Mouse (Mus musculus): ENCODE measurements around the gene Chst11. TPM values are rescaled to one million over a fixed set of nuclear protein-coding genes. Genes with fewer than 3 reads are reported as not detected.
A peak's percentile ranks its signal among the peaks of the same experiment; 100 is the strongest.

Chst11 gene
- polyA plus RNA-seq, 1 experiment from 2014 or later, result 0.99 TPM

DNA sequence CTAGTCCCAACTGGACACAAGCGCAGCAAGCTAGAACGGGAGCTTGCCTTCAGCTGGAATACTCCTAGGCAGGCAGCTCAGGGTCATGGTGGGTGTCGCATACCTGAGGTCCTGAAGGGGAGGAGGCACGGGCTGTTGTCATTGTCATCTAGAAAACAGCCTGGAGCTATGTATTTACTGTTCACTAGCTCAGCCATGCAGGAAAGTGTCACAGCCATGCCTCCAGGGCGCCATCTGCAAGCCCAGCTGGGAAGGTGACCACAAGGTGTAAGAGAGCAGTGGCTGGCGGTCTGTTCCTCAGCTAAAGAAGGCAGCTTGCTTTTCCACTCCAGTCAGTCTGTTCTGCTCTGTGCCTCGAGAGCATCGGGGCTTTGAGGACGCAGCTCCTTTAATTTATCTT is 141.1 kb downstream of the Chst11 start:
- H3K4me3 ChIP-seq (replicated peaks), result no peak overlapping the region
- no peak for ATAC-seq
- 63% methylated on average over 9 of the region's 9 CpGs for WGBS
- H3K9ac ChIP-seq, result no peak overlapping the region
- no peak overlapping the region for H3K4me2 ChIP-seq (replicated peaks)
- no peaks in the 10 kb centered on the region for H3K27me3 ChIP-seq (replicated peaks)
- 0 out of 2 replicates have a peak, but pooled peaks cover 3% of the 10 kb centered on the region for H3K4me1 ChIP-seq (replicated peaks)
- H3K27ac ChIP-seq, result no peak overlapping the region
- H3K9me3 ChIP-seq, result no peaks in the 10 kb centered on the region
- no peaks in the 10 kb centered on the region for H3K36me3 ChIP-seq

DNA sequence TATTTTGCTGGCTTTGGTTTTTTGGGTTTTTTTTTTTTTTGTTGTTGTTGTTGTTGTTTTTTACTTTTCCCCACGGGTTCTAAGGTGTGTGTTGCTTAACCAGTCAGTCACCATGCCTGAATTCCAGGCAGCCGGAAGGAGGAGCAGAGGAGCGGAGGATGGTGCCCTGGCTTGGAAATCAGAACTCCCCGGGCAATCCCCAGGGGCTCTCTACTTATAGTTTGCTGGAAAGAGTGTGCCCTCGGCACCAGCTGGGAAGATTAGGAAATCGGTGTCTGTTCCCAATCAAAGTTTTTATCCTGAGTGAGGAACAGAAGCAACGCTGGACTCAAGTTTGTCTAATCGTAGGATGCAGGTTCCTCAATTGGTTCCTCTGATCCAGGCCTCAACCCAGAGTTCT is 143.1 kb downstream of the Chst11 start:
- H3K9me3 ChIP-seq, result no peaks in the 10 kb centered on the region
- H3K9ac ChIP-seq, result no peak overlapping the region
- H3K4me2 ChIP-seq (replicated peaks), result no peak overlapping the region
- no peaks in the 10 kb centered on the region for H3K27me3 ChIP-seq (replicated peaks)
- no peak for ATAC-seq
- 77% methylated on average over 8 of the region's 8 CpGs for WGBS
- H3K36me3 ChIP-seq, result no peaks in the 10 kb centered on the region
- no peak overlapping the region for H3K4me3 ChIP-seq (replicated peaks)
- no peak overlapping the region for H3K27ac ChIP-seq
- 0 out of 2 replicates have a peak, but pooled peaks cover 3% of the 10 kb centered on the region for H3K4me1 ChIP-seq (replicated peaks)

DNA sequence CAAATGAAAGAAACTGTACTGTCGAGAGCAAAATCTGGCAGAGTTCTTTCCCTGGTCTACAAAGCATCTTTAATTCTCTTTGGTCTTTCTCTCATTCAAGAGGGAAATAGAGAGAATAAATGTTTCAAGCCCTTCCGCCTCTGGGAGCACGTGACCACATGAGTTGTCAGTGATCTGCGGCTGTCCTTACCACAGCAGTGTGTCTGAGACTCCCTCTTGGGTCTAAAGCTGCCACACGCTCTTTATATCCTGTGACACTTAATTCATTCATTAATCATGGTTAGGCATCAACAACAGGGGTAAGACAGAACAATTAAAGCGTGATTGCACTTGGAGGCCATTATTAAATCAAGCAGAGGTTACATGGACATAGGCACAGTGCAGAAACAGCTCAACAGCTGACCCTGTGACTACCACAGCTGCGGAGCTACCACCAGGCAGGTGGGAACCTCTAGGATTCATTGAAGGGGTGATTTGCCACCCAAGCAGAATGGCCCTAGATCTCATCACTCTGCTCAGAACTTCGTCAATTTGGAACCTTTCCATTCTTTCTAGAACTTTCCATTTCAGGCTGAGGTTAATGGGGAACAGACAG is 144.4 kb downstream of the Chst11 start:
- 0 out of 2 replicates have a peak, but pooled peaks cover 7% of the 10 kb centered on the region for H3K4me1 ChIP-seq (replicated peaks)
- H3K4me2 ChIP-seq (replicated peaks), result no peak overlapping the region
- no peak overlapping the region for H3K4me3 ChIP-seq (replicated peaks)
- H3K36me3 ChIP-seq, result no peaks in the 10 kb centered on the region
- no peaks in the 10 kb centered on the region for H3K9me3 ChIP-seq
- H3K27me3 ChIP-seq (replicated peaks), result no peaks in the 10 kb centered on the region
- WGBS, result 77% methylated on average over 8 of the region's 8 CpGs
- H3K27ac ChIP-seq, result no peak overlapping the region
- ATAC-seq, result no peak
- no peak overlapping the region for H3K9ac ChIP-seq

GRCm38 (mm10) chr10:83130611-83131010 is 145.3 kb downstream of the Chst11 start:
- 0 out of 2 replicates have a peak, but pooled peaks have one; percentile 11 for ATAC-seq
- WGBS, result 59% methylated on average over 8 of the region's 8 CpGs

DNA sequence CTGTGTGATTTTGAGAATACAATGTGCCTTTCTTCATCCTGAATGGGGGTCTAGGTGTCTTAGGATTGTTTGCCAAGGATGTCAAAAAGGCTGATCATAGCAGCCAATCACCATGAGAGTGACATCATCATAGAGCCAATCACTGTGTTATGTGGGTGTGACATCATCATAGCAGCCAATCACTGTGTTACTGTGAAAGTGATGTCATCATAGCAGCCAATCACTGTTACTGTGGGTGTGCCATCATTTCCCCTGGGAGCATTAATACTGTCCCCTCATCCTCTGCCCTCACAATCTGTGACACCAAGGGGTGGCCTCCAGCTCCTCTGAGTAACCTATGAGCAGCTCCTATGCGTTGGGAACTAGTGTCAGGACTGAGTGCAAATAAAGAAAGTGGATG is 146.6 kb downstream of the Chst11 start:
- H3K4me1 ChIP-seq (replicated peaks), result 0 out of 2 replicates have a peak, but pooled peaks cover 9% of the 10 kb centered on the region
- no peak overlapping the region for H3K4me3 ChIP-seq (replicated peaks)
- H3K36me3 ChIP-seq, result no peaks in the 10 kb centered on the region
- WGBS, result 82% methylated on average over 1 of the region's 1 CpGs
- no peak overlapping the region for H3K9ac ChIP-seq
- no peak overlapping the region for H3K27ac ChIP-seq
- H3K27me3 ChIP-seq (replicated peaks), result no peaks in the 10 kb centered on the region
- H3K9me3 ChIP-seq, result no peaks in the 10 kb centered on the region
- ATAC-seq, result no peak
- no peak overlapping the region for H3K4me2 ChIP-seq (replicated peaks)

More at GRCm38 (mm10) chr10:83130611-83131010, 145.3 kb downstream of the Chst11 start:
- Histone ChIP-seq H3K4me3 (replicated peaks) (no peak overlapping the region), H3K27ac (no peak overlapping the region), H3K9ac (no peak overlapping the region), H3K9me3 (no peaks in the 10 kb centered on the region), H3K36me3 (no peaks in the 10 kb centered on the region), H3K4me1 (replicated peaks) (0 out of 2 replicates have a peak, but pooled peaks cover 9% of the 10 kb centered on the region), H3K27me3 (replicated peaks) (no peaks in the 10 kb centered on the region), H3K4me2 (replicated peaks) (no peak overlapping the region)

GRCm38 (mm10) chr10:83133866-83134570 is 148.7 kb downstream of the Chst11 start:
- no peak overlapping the region for H3K4me3 ChIP-seq (replicated peaks)
- H3K9me3 ChIP-seq, result no peaks in the 10 kb centered on the region
- WGBS, result 67% methylated on average over 16 of the region's 16 CpGs
- no peaks in the 10 kb centered on the region for H3K36me3 ChIP-seq
- H3K27me3 ChIP-seq (replicated peaks), result no peaks in the 10 kb centered on the region
- H3K4me1 ChIP-seq (replicated peaks), result 0 out of 2 replicates have a peak, but pooled peaks cover 9% of the 10 kb centered on the region
- H3K4me2 ChIP-seq (replicated peaks), result no peak overlapping the region
- no peak overlapping the region for H3K9ac ChIP-seq
- no peak overlapping the region for H3K27ac ChIP-seq
- no peak for ATAC-seq

DNA sequence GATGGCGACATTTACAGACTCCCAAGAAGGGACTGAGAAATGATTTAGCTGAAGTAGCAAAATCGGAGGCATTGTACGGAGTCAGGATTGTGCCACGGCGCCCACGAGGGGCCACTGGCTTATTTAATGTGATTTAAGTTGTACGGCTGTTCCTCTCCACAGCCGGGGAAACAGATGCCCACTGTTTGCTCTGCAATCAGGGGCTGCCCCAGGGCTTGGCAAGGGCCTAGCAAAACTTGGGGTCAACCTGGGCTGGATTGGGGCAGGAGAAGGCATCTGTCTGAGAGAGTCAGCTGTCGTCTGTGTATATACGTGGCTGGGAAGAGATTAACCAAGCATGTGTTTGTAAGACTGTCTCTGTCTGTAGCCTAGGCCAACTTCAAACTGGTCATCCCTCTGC is 149.6 kb downstream of the Chst11 start:
- Histone ChIP-seq H3K36me3 (no peaks in the 10 kb centered on the region), H3K9ac (no peak overlapping the region), H3K27ac (no peak overlapping the region), H3K9me3 (no peaks in the 10 kb centered on the region), H3K4me1 (replicated peaks) (0 out of 2 replicates have a peak, but pooled peaks cover 9% of the 10 kb centered on the region), H3K4me2 (replicated peaks) (no peak overlapping the region), H3K27me3 (replicated peaks) (no peaks in the 10 kb centered on the region), H3K4me3 (replicated peaks) (no peak overlapping the region)
- WGBS, result 28% methylated on average over 10 of the region's 10 CpGs
- 0 out of 2 replicates have a peak, but pooled peaks have one; percentile 27 for ATAC-seq

DNA sequence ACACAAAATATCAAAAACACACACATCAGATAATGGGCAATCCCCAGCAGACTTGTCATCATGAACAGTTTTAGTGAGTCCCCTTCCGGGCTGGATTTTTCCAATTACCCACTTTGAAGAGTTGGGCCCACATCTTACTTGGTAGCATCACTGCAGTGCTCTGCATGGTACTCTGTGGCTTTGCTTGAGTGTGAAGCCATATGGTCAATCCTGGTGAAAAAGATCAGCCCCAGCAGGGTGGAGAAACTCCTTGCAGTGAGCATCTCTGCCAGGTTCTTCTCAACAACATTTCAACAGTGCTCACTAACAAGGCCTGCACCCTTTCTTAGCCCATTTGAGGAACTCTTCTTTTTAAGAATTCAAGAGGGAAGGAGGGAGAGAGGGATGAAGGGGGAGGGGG is 150.7 kb downstream of the Chst11 start:
- no peak for ATAC-seq
- WGBS, result 91% methylated on average over 1 of the region's 1 CpGs
- Histone ChIP-seq H3K36me3 (no peaks in the 10 kb centered on the region), H3K4me2 (replicated peaks) (no peak overlapping the region), H3K9ac (no peak overlapping the region), H3K9me3 (no peaks in the 10 kb centered on the region), H3K4me1 (replicated peaks) (0 out of 2 replicates have a peak, but pooled peaks cover 9% of the 10 kb centered on the region), H3K27me3 (replicated peaks) (no peaks in the 10 kb centered on the region), H3K4me3 (replicated peaks) (no peak overlapping the region), H3K27ac (no peak overlapping the region)

- no peak for ATAC-seq
- H3K4me3 ChIP-seq (replicated peaks), result no peak overlapping the region
- H3K36me3 ChIP-seq, result no peaks in the 10 kb centered on the region
- H3K9ac ChIP-seq, result no peak overlapping the region
- no peak overlapping the region for H3K4me2 ChIP-seq (replicated peaks)
- 78% methylated on average over 7 of the region's 7 CpGs for WGBS
- no peaks in the 10 kb centered on the region for H3K27me3 ChIP-seq (replicated peaks)
- H3K27ac ChIP-seq, result no peak overlapping the region
- 0 out of 2 replicates have a peak, but pooled peaks cover 12% of the 10 kb centered on the region for H3K4me1 ChIP-seq (replicated peaks)
- H3K9me3 ChIP-seq, result no peaks in the 10 kb centered on the region
Measured at GRCm38 (mm10) chr10:83137103-83137502, 151.8 kb downstream of the Chst11 start.

- no peak overlapping the region for H3K4me3 ChIP-seq (replicated peaks)
- no peak overlapping the region for H3K27ac ChIP-seq
- no peak overlapping the region for H3K9ac ChIP-seq
- 0 out of 2 replicates have a peak, but pooled peaks cover 7% of the 10 kb centered on the region for H3K4me1 ChIP-seq (replicated peaks)
- no peaks in the 10 kb centered on the region for H3K9me3 ChIP-seq
- ATAC-seq, result no peak
- WGBS, result 89% methylated on average over 7 of the region's 7 CpGs
- H3K4me2 ChIP-seq (replicated peaks), result no peak overlapping the region
- no peaks in the 10 kb centered on the region for H3K27me3 ChIP-seq (replicated peaks)
- no peaks in the 10 kb centered on the region for H3K36me3 ChIP-seq
Measured at GRCm38 (mm10) chr10:83139276-83139675, 154.0 kb downstream of the Chst11 start.

DNA sequence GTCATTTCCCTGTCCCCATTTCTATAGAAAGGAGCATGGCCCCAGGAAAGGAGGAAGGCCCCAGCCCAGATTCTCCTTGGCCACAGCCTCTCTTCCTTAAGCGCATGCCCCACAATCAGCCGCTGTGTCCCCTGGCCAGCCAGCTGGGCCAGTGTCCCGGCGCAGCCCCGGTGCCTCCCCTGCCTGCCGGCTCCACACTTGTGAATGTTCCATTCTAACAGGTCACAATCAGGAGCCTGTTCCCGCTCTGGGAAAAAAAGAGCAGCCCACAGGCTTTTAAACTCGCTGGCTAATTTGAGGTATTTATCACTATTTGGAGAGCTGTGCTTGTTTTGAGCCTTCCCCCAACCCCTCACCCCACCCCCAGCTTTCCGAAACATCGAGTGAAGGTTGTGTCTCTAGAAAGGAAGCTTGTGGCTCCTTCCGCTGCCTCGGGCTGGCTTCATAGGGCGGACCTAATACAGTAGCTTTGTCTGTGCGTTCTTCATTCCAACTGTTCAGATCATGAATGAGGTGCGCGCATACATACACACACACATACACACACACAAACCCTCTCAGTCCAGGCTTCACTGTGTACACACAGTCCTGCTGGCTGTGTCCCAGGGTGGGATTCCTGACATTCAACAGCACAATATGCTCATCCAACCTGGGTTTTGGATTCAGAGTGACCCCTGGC is 155.1 kb downstream of the Chst11 start:
- peak; percentile 34 for ATAC-seq
- 66% methylated on average over 16 of the region's 16 CpGs for WGBS
- Histone ChIP-seq H3K9ac (no peak overlapping the region), H3K4me1 (replicated peaks) (0 out of 2 replicates have a peak, but pooled peaks cover 5% of the 10 kb centered on the region), H3K27me3 (replicated peaks) (no peaks in the 10 kb centered on the region), H3K4me2 (replicated peaks) (no peak overlapping the region), H3K9me3 (no peaks in the 10 kb centered on the region), H3K4me3 (replicated peaks) (no peak overlapping the region), H3K27ac (no peak overlapping the region), H3K36me3 (no peaks in the 10 kb centered on the region)

- H3K36me3 ChIP-seq, result no peaks in the 10 kb centered on the region
- 0 out of 2 replicates have a peak, but pooled peaks cover 5% of the 10 kb centered on the region for H3K4me1 ChIP-seq (replicated peaks)
Measured at GRCm38 (mm10) chr10:83141434-83141833, 156.1 kb downstream of the Chst11 start.

More at GRCm38 (mm10) chr10:83141434-83141833, 156.1 kb downstream of the Chst11 start:
- H3K4me2 ChIP-seq (replicated peaks), result no peak overlapping the region
- no peak overlapping the region for H3K4me3 ChIP-seq (replicated peaks)
- no peaks in the 10 kb centered on the region for H3K9me3 ChIP-seq
- H3K27me3 ChIP-seq (replicated peaks), result no peaks in the 10 kb centered on the region
- WGBS, result 80% methylated on average over 5 of the region's 5 CpGs
- no peak overlapping the region for H3K27ac ChIP-seq
- no peak overlapping the region for H3K9ac ChIP-seq
- ATAC-seq, result no peak

Measured in intestine, embryonic 15.5 days (tissue).